Mouse (Mus musculus) ES-Bruce4 (cell line): ENCODE data around the gene Rps3.

ENCODE experiments used
- CTCF ChIP-seq: IDR thresholded peaks from one replicate; pipeline ENCODE4 v1.8.1; 2011; ENCODE audit warnings: low read depth, low read length
- EP300 ChIP-seq: IDR thresholded peaks from 2 replicates; pipeline ENCODE4 v1.6.1; 2011; ENCODE audit warnings: low read depth, low read length; ENCODE audit not compliant: insufficient read depth
- POLR2A ChIP-seq: IDR thresholded peaks from one replicate; pipeline ENCODE4 v1.8.1; 2011; ENCODE audit warnings: low read length; ENCODE audit not compliant: insufficient read depth

GRCm38 (mm10) chr7:99427987-99428386, 55.6 kb downstream of the Rps3 start:
- TF ChIP-seq POLR2A (no peak), CTCF (no peak), EP300 (no peak)
